Mouse (Mus musculus): Measurements from ENCODE around the gene B4galt5. TPM values are rescaled to one million over a fixed set of nuclear protein-coding genes. Genes with fewer than 3 reads are reported as not detected.
A peak's percentile ranks its signal among the peaks of the same experiment; 100 is the strongest.

Gene B4galt5
- total and polyA plus RNA-seq, 2 experiments from 2014 or later: 6.5 to 24.2 TPM

DNA sequence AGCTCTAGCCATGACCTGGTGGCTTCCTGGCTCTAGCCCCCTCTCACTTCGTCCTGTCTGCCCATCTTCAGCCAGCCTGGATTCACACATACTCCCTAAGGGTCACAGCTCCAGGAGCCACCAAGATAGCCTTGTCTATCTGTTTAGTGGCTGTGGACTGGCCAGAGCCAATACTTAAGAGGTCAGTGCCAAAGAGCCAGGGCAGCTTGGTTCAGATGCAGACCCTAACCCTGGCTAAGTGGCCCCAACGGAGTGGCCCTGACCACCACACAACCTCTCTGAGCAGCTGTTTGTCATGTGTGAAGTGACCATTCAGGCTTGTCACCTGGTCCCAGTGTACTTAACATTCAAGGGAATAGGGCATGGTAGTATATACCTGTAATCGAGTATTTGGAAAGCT is 78.5 kb downstream of the B4galt5 start:
- Histone ChIP-seq H3K36me3 (replicated peaks; ENCODE audit: control insufficient read depth, insufficient read depth, low read length) (no peaks in the 10 kb centered on the region), H3K9ac (replicated peaks; ENCODE audit: low read depth, low read length) (no peak overlapping the region), H3K4me3 (ENCODE audit: low read depth, low read length) (no peak overlapping the region), H3K27me3 (ENCODE audit: control insufficient read depth, insufficient read depth, low read length) (no peaks in the 10 kb centered on the region), H3K4me1 (ENCODE audit: control insufficient read depth, insufficient read depth) (peaks cover 12% of the 10 kb centered on the region; the same call in 1 of the 2 replicates), H3K4me2 (ENCODE audit: low read depth, low read length) (no peak overlapping the region), H3K9me3 (replicated peaks; ENCODE audit: control insufficient read depth, low read length) (no peaks in the 10 kb centered on the region), H3K27ac (ENCODE audit: low read depth) (no peak overlapping the region)
- 84% methylated on average over 3 of the region's 3 CpGs for WGBS
- TF ChIP-seq EP300 (IDR thresholded peaks at IDR 0.05; ENCODE audit: low read depth): no peak
- TF ChIP-seq CTCF (IDR thresholded peaks at IDR 0.05; ENCODE audit: low read depth): no peak
- DNase-seq (ENCODE audit: low spot score): no peak
- ATAC-seq (ENCODE audit: insufficient read depth, low read depth): no peak

DNA sequence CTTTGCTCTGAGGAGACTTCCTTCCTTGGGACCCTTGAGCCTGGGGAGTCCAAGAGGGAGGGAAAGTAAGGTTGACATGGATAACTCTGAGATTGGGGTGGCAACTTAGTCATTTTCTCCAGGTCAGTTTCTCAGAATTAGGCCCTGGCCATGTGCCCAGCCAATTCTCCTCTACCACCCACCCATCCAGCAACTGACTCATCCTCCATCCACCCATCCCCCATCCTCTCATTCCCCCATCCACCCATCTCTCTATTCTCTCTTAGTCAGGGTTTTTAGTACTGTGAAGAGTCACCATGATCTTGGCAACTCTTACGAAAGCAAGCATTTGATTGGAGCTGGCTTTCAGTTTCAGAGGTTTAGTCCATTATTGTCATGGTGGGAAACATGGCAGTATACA is 80.3 kb downstream of the B4galt5 start:
- no peak overlapping the region for H3K4me3 ChIP-seq (ENCODE audit: low read depth, low read length)
- 100% methylated on average over 1 of the region's 1 CpGs for WGBS
- TF ChIP-seq EP300 (IDR thresholded peaks at IDR 0.05; ENCODE audit: low read depth): no peak
- no peak for TF ChIP-seq CTCF (IDR thresholded peaks at IDR 0.05; ENCODE audit: low read depth)
- no peak overlapping the region for H3K4me2 ChIP-seq (ENCODE audit: low read depth, low read length)
- H3K36me3 ChIP-seq (replicated peaks; ENCODE audit: control insufficient read depth, insufficient read depth, low read length): no peaks in the 10 kb centered on the region
- peaks cover 12% of the 10 kb centered on the region; the same call in 1 of the 2 replicates for H3K4me1 ChIP-seq (ENCODE audit: control insufficient read depth, insufficient read depth)
- H3K27me3 ChIP-seq (ENCODE audit: control insufficient read depth, insufficient read depth, low read length): no peaks in the 10 kb centered on the region
- H3K9ac ChIP-seq (replicated peaks; ENCODE audit: low read depth, low read length): no peak overlapping the region
- no peak overlapping the region for H3K27ac ChIP-seq (ENCODE audit: low read depth)
- no peaks in the 10 kb centered on the region for H3K9me3 ChIP-seq (replicated peaks; ENCODE audit: control insufficient read depth, low read length)
- DNase-seq (ENCODE audit: low spot score) (no peak), ATAC-seq (ENCODE audit: insufficient read depth, low read depth) (no peak)

DNA sequence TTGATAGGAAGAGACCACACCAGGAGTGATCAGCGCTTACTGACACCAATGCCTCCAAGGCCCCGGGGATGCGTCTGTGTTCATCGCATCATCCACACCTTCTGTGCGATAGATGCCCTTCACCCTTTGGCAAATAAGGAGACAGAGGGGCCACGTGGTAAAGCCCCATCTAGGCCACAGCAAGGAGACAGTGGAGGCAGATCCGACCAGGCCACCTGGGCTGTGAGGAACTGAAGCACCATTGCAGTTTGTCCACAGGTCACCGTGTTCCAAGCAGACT is 80.6 kb downstream of the B4galt5 start:
- H3K9ac ChIP-seq (replicated peaks; ENCODE audit: low read depth, low read length): no peak overlapping the region
- no peak overlapping the region for H3K4me3 ChIP-seq (ENCODE audit: low read depth, low read length)
- WGBS: 84% methylated on average over 8 of the region's 8 CpGs
- peaks cover 12% of the 10 kb centered on the region; the same call in 1 of the 2 replicates for H3K4me1 ChIP-seq (ENCODE audit: control insufficient read depth, insufficient read depth)
- no peaks in the 10 kb centered on the region for H3K27me3 ChIP-seq (ENCODE audit: control insufficient read depth, insufficient read depth, low read length)
- ATAC-seq (ENCODE audit: insufficient read depth, low read depth) (0 out of 2 replicates have a peak, but pooled peaks have one; percentile 5), DNase-seq (ENCODE audit: low spot score) (no peak)
- peak overlapping the region; percentile 69; the same call in 1 of the 2 replicates for H3K27ac ChIP-seq (ENCODE audit: low read depth)
- no peak for TF ChIP-seq EP300 (IDR thresholded peaks at IDR 0.05; ENCODE audit: low read depth)
- no peak for TF ChIP-seq CTCF (IDR thresholded peaks at IDR 0.05; ENCODE audit: low read depth)
- H3K4me2 ChIP-seq (ENCODE audit: low read depth, low read length): no peak overlapping the region
- no peaks in the 10 kb centered on the region for H3K36me3 ChIP-seq (replicated peaks; ENCODE audit: control insufficient read depth, insufficient read depth, low read length)
- no peaks in the 10 kb centered on the region for H3K9me3 ChIP-seq (replicated peaks; ENCODE audit: control insufficient read depth, low read length)

DNA sequence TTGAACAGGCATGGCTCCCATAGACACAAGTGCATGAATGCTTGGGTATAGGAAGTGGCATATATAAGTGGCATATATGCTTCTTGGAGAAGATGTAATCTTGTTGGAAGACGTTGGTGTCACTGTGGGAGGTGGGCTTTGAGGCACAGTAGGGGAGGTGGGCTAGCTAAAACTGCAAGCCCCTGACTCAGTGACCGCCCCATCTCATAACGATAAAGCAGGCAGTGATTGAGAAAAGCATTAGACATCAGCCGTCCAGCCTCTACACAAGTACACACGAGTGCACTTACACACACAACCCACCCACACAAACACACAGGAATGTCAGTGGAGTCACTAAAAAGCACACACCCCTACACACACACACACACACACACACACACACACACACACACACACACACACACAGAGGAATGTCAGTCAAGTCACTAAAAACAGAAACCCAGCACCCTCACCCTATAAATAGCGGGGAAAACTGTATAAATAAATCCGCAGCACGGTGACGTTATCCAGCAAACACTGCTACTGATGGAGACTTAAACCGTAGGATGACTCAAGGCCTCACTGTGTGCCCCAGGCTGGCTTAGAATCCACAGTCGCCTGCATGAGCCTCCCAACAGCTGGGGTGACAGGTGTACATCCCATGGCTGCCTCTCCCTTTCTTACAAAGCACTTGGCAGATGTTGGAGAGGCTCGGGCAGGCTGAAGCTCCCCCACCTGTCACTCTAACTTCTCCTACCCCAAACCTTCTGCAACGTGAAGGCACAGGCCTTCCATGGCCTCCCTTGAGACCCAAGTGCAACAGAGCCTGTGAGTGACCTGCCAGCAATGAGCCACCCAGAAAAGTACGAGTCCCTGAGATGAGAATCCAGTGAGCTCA is 81.2 kb downstream of the B4galt5 start:
- H3K4me1 ChIP-seq (ENCODE audit: control insufficient read depth, insufficient read depth): peaks cover 12% of the 10 kb centered on the region; the same call in 1 of the 2 replicates
- H3K36me3 ChIP-seq (replicated peaks; ENCODE audit: control insufficient read depth, insufficient read depth, low read length): no peaks in the 10 kb centered on the region
- H3K4me3 ChIP-seq (ENCODE audit: low read depth, low read length): no peak overlapping the region
- DNase-seq (ENCODE audit: low spot score) (peak; percentile 73), ATAC-seq (ENCODE audit: insufficient read depth, low read depth) (peak; percentile 70)
- H3K9ac ChIP-seq (replicated peaks; ENCODE audit: low read depth, low read length): no peak overlapping the region
- H3K27me3 ChIP-seq (ENCODE audit: control insufficient read depth, insufficient read depth, low read length): no peaks in the 10 kb centered on the region
- no peaks in the 10 kb centered on the region for H3K9me3 ChIP-seq (replicated peaks; ENCODE audit: control insufficient read depth, low read length)
- H3K27ac ChIP-seq (ENCODE audit: low read depth): peak overlapping the region; percentile 69; the same call in 1 of the 2 replicates
- WGBS: 39% methylated on average over 14 of the region's 14 CpGs
- TF ChIP-seq EP300 (IDR thresholded peaks at IDR 0.05; ENCODE audit: low read depth) (no peak), CTCF (IDR thresholded peaks at IDR 0.05; ENCODE audit: low read depth) (no peak)
- no peak overlapping the region for H3K4me2 ChIP-seq (ENCODE audit: low read depth, low read length)

DNA sequence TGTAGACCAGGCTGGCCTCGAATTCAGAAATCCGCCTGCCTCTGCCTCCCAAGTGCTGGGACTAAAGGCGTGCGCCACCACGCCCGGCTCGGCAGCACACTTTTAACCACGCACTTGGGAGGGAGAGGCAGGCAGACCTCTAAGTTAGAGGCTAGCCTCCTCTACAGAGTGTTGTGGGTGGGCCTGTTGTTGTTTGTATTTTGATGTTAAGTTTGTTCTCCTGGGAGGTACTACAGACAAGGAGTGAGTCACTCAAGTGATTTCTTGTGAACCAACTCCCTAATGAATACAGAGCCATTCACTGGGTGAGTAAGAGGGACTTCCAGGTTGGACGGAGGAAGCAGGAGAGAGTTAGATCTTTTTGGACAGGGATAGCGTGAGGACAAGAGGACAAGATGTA is 82.8 kb downstream of the B4galt5 start:
- H3K4me2 ChIP-seq (ENCODE audit: low read depth, low read length): no peak overlapping the region
- no peak overlapping the region for H3K27ac ChIP-seq (ENCODE audit: low read depth)
- ATAC-seq (ENCODE audit: insufficient read depth, low read depth): no peak
- 88% methylated on average over 10 of the region's 10 CpGs for WGBS
- no peak overlapping the region for H3K9ac ChIP-seq (replicated peaks; ENCODE audit: low read depth, low read length)
- no peaks in the 10 kb centered on the region for H3K27me3 ChIP-seq (ENCODE audit: control insufficient read depth, insufficient read depth, low read length)
- H3K4me3 ChIP-seq (ENCODE audit: low read depth, low read length): no peak overlapping the region
- DNase-seq (ENCODE audit: low spot score): no peak
- H3K4me1 ChIP-seq (ENCODE audit: control insufficient read depth, insufficient read depth): peaks cover 12% of the 10 kb centered on the region; the same call in 1 of the 2 replicates
- no peaks in the 10 kb centered on the region for H3K36me3 ChIP-seq (replicated peaks; ENCODE audit: control insufficient read depth, insufficient read depth, low read length)
- no peaks in the 10 kb centered on the region for H3K9me3 ChIP-seq (replicated peaks; ENCODE audit: control insufficient read depth, low read length)
- no peak for TF ChIP-seq EP300 (IDR thresholded peaks at IDR 0.05; ENCODE audit: low read depth)
- TF ChIP-seq CTCF (IDR thresholded peaks at IDR 0.05; ENCODE audit: low read depth): no peak

Measured in heart, postnatal 0 days (tissue).